Mouse (Mus musculus) bone marrow, adult 2 months (tissue): ENCODE measurements around the gene Nudt8. TPM values are rescaled to one million over a fixed set of nuclear protein-coding genes. Genes with fewer than 3 reads are reported as not detected.
"Not testable (repeated sequence)": the region's sequence is repeated elsewhere in the genome, so short reads cannot be mapped to it uniquely, and the experiment has no call there.

Source experiments
- H3K27ac ChIP-seq: fragments of 200-500 bp; 2 replicates; pipeline ENCODE4 v1.5.1; 2012; ENCODE audit warnings: low read depth, mild to moderate bottlenecking, control low read depth, inconsistent platforms, low read length; ENCODE audit not compliant: control insufficient read depth, poor library complexity, insufficient read depth
- H3K4me1 ChIP-seq: fragments of 200-500 bp; 2 replicates; pipeline ENCODE4 v1.6.1; 2011; ENCODE audit warnings: low read length; ENCODE audit not compliant: control insufficient read depth, insufficient read depth
- H3K4me3 ChIP-seq: fragments of 200-500 bp; replicated peaks from 2 replicates; pipeline ENCODE3; 2011; ENCODE audit warnings: mild to moderate bottlenecking, low read depth, low read length, control low read depth; ENCODE audit not compliant: control insufficient read depth
- CTCF ChIP-seq: fragments of 200-500 bp; IDR thresholded peaks from 2 replicates; pipeline ENCODE4 v1.5.1; 2011; ENCODE audit warnings: low read length, control low read depth; ENCODE audit not compliant: control insufficient read depth, insufficient read depth
- POLR2A ChIP-seq: fragments of 200-500 bp; IDR thresholded peaks from 2 replicates; pipeline ENCODE4 v1.6.1; 2011; ENCODE audit warnings: low read depth, mild to moderate bottlenecking, control low read depth, low read length, borderline replicate concordance; ENCODE audit not compliant: control insufficient read depth
- WGBS: fragments of 180-500 bp; shearing (Covaris S2); methylation state at CpG from one replicate; pipeline ENCODE4 v1.1.7; 2018; 5-methylcytosine and 5-hydroxymethylcytosine counted together
- polyA plus RNA-seq: library from polyadenylated mRNA; stranded (reverse); fragments of >200 nt; gene quantifications from 2 replicates; pipeline ENCODE4 v1.2.4, GENCODE M21; 2011; ENCODE audit warnings: low replicate concordance; ENCODE audit not compliant: missing spikeins, insufficient read depth, insufficient read length

Gene Nudt8
- polyA plus RNA-seq, 1 experiment, result 18.1 TPM

- Histone ChIP-seq H3K4me3 (no peak overlapping the region), H3K27ac (no peak overlapping the region), H3K4me1 (no peaks in the 10 kb centered on the region)
- TF ChIP-seq CTCF (no peak), POLR2A (no peak)
Observed at GRCm38 (mm10) chr19:4027576-4027975, 27.2 kb downstream of the Nudt8 start.

GRCm38 (mm10) chr19:4032668-4033067, 32.3 kb downstream of the Nudt8 start:
- H3K4me3 ChIP-seq, result no peak overlapping the region
- no peak for TF ChIP-seq POLR2A
- no peak for TF ChIP-seq CTCF
- no peaks in the 10 kb centered on the region; the same call in 1 of the 2 replicates for H3K4me1 ChIP-seq
- H3K27ac ChIP-seq, result no peak overlapping the region
- WGBS, result 79% methylated on average over 7 of the region's 7 CpGs

- WGBS, result 74% methylated on average over 3 of the region's 3 CpGs
- Histone ChIP-seq H3K4me3 (no peak overlapping the region), H3K27ac (no peak overlapping the region), H3K4me1 (no peaks in the 10 kb centered on the region; the same call in 1 of the 2 replicates)
- TF ChIP-seq POLR2A (no peak), CTCF (no peak)
Observed at GRCm38 (mm10) chr19:4033298-4033697, 32.9 kb downstream of the Nudt8 start.

- WGBS, result 81% methylated on average over 5 of the region's 5 CpGs
- H3K27ac ChIP-seq, result no peak overlapping the region
- no peak overlapping the region for H3K4me3 ChIP-seq
- no peak for TF ChIP-seq POLR2A
- TF ChIP-seq CTCF, result no peak
- H3K4me1 ChIP-seq, result no peaks in the 10 kb centered on the region; the same call in 1 of the 2 replicates
Observed at GRCm38 (mm10) chr19:4033742-4034141, 33.4 kb downstream of the Nudt8 start.

GRCm38 (mm10) chr19:4036327-4037045, 36.1 kb downstream of the Nudt8 start:
- Histone ChIP-seq H3K27ac (no peak overlapping the region), H3K4me1 (no peaks in the 10 kb centered on the region; the same call in 1 of the 2 replicates), H3K4me3 (no peak overlapping the region)
- no peak for TF ChIP-seq POLR2A
- 67% methylated on average over 12 of the region's 12 CpGs for WGBS

GRCm38 (mm10) chr19:4037154-4037787, 36.9 kb downstream of the Nudt8 start:
- H3K4me1 ChIP-seq, result not testable (repeated sequence)
- WGBS, result 26% methylated on average over 8 of the region's 8 CpGs
- peak overlapping the region; percentile 87 for H3K4me3 ChIP-seq
- H3K27ac ChIP-seq, result peak overlapping the region; percentile 62

GRCm38 (mm10) chr19:4037788-4038232, 37.4 kb downstream of the Nudt8 start, which contains the start of gene Gstp1:
Gene Gstp1, minus strand, starts transcription at chr19:4037985.
- Histone ChIP-seq H3K27ac (peak within 1 kb of the TSS; percentile 62), H3K4me1 (no peaks in the 10 kb centered on the region; the same call in 1 of the 2 replicates), H3K4me3 (peak within 1 kb of the TSS; percentile 87)
- no peak for TF ChIP-seq CTCF
- peak; percentile 92 for TF ChIP-seq POLR2A
- under 1% methylated on average over 26 of the region's 26 CpGs for WGBS

- 73% methylated on average over 5 of the region's 5 CpGs for WGBS
- H3K27ac ChIP-seq, H3K4me3 ChIP-seq, H3K4me1 ChIP-seq: not testable (repeated sequence)
Observed at GRCm38 (mm10) chr19:4040941-4041340, 40.6 kb downstream of the Nudt8 start.

GRCm38 (mm10) chr19:4041500-4041899, 41.1 kb downstream of the Nudt8 start:
- not testable (repeated sequence) for H3K4me1 ChIP-seq, H3K4me3 ChIP-seq, H3K27ac ChIP-seq
- 88% methylated on average over 4 of the region's 4 CpGs for WGBS
